Mouse (Mus musculus): Measurements from ENCODE around the gene Ntrk3. TPM values are rescaled to one million over a fixed set of nuclear protein-coding genes. Genes with fewer than 3 reads are reported as not detected.
A peak's percentile ranks its signal among the peaks of the same experiment; 100 is the strongest.

Gene Ntrk3
- polyA plus RNA-seq, 1 experiment, result 9.7 TPM

- no peaks in the 10 kb centered on the region for H3K27me3 ChIP-seq (replicated peaks; ENCODE audit: control insufficient read depth, insufficient read depth, low read length)
- no peak for DNase-seq
- no peak overlapping the region for H3K27ac ChIP-seq (ENCODE audit: insufficient read depth, low read depth, low read length)
- H3K4me1 ChIP-seq (ENCODE audit: control insufficient read depth, insufficient read depth, low read length), result no peaks in the 10 kb centered on the region
- no peak overlapping the region for H3K4me3 ChIP-seq (ENCODE audit: insufficient read depth, low read depth, low read length)
- no peak for TF ChIP-seq POLR2A (IDR thresholded peaks at IDR 0.05; ENCODE audit: low read depth, low read length)
- TF ChIP-seq CTCF (conservative IDR thresholded peaks at IDR 0.05; ENCODE audit: insufficient read depth, insufficient read length, low read depth, low read length), result no peak
- 86% methylated on average over 4 of the region's 4 CpGs for WGBS
- no peaks in the 10 kb centered on the region for H3K36me3 ChIP-seq (ENCODE audit: control insufficient read depth, insufficient read depth, low read length)
These were observed 239.5 kb downstream of the Ntrk3 start for GRCm38 (mm10) chr7:78498356-78498755.

GRCm38 (mm10) chr7:78497819-78498218, 240.0 kb downstream of the Ntrk3 start:
- 48% methylated on average over 7 of the region's 7 CpGs for WGBS
- no peak for DNase-seq
- TF ChIP-seq POLR2A (IDR thresholded peaks at IDR 0.05; ENCODE audit: low read depth, low read length) (no peak), CTCF (conservative IDR thresholded peaks at IDR 0.05; ENCODE audit: insufficient read depth, insufficient read length, low read depth, low read length) (no peak)
- Histone ChIP-seq H3K27ac (ENCODE audit: insufficient read depth, low read depth, low read length) (no peak overlapping the region), H3K36me3 (ENCODE audit: control insufficient read depth, insufficient read depth, low read length) (no peaks in the 10 kb centered on the region), H3K4me1 (ENCODE audit: control insufficient read depth, insufficient read depth, low read length) (no peaks in the 10 kb centered on the region), H3K27me3 (replicated peaks; ENCODE audit: control insufficient read depth, insufficient read depth, low read length) (no peaks in the 10 kb centered on the region), H3K4me3 (ENCODE audit: insufficient read depth, low read depth, low read length) (no peak overlapping the region)

GRCm38 (mm10) chr7:78493591-78493990, 244.2 kb downstream of the Ntrk3 start:
- Histone ChIP-seq H3K27me3 (replicated peaks; ENCODE audit: control insufficient read depth, insufficient read depth, low read length) (no peaks in the 10 kb centered on the region), H3K27ac (ENCODE audit: insufficient read depth, low read depth, low read length) (no peak overlapping the region), H3K4me1 (ENCODE audit: control insufficient read depth, insufficient read depth, low read length) (no peaks in the 10 kb centered on the region), H3K4me3 (ENCODE audit: insufficient read depth, low read depth, low read length) (no peak overlapping the region), H3K36me3 (ENCODE audit: control insufficient read depth, insufficient read depth, low read length) (no peaks in the 10 kb centered on the region)
- WGBS, result 88% methylated on average over 7 of the region's 7 CpGs
- DNase-seq, result no peak
- TF ChIP-seq CTCF (conservative IDR thresholded peaks at IDR 0.05; ENCODE audit: insufficient read depth, insufficient read length, low read depth, low read length), result no peak
- no peak for TF ChIP-seq POLR2A (IDR thresholded peaks at IDR 0.05; ENCODE audit: low read depth, low read length)

DNA sequence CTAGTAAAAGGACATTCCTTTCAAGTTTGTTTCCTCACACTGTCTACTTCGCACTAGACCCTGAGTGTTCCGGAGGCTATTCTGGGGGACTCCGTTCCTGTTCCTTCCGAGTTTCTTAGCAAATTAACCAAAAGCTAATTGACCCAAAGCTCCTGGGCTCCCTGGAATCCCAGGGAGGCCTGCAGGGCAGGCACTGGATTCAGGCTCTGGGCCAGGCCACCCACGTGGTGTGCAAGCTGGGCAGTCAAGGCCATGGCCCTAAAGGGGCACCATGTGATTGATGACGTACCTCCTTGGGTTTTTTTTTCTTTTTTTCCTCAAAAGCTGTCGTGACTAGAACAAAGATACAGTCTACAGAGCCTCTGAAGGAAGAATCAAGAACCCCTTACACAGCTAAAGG, 246.6 kb downstream of the Ntrk3 start:
- no peak for TF ChIP-seq CTCF (conservative IDR thresholded peaks at IDR 0.05; ENCODE audit: insufficient read depth, insufficient read length, low read depth, low read length)
- TF ChIP-seq POLR2A (IDR thresholded peaks at IDR 0.05; ENCODE audit: low read depth, low read length), result no peak
- H3K27ac ChIP-seq (ENCODE audit: insufficient read depth, low read depth, low read length), result no peak overlapping the region
- WGBS, result 21% methylated on average over 7 of the region's 7 CpGs
- no peaks in the 10 kb centered on the region for H3K27me3 ChIP-seq (replicated peaks; ENCODE audit: control insufficient read depth, insufficient read depth, low read length)
- no peaks in the 10 kb centered on the region for H3K4me1 ChIP-seq (ENCODE audit: control insufficient read depth, insufficient read depth, low read length)
- peak; percentile 55 for DNase-seq
- no peak overlapping the region for H3K4me3 ChIP-seq (ENCODE audit: insufficient read depth, low read depth, low read length)
- H3K36me3 ChIP-seq (ENCODE audit: control insufficient read depth, insufficient read depth, low read length), result no peaks in the 10 kb centered on the region

DNA sequence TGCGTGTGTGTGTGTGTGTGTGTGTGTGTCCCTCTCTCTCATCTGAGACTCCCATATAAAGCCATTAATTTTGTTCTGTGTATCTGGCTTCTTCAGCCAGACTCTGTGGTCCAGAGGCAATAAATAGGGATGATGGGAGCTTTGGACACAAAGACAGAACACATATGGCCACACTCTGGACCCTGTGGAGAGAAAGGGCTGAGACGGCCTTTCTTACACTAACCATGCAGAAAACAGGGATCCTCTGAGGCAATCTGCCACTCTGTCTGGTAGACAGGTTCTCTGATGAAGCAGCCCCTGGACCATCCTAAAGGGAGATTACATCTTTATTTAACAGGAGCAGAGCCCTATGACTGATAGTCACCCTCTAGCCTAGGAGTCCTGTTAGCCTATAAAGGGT, 253.5 kb downstream of the Ntrk3 start:
- TF ChIP-seq CTCF (conservative IDR thresholded peaks at IDR 0.05; ENCODE audit: insufficient read depth, insufficient read length, low read depth, low read length) (no peak), POLR2A (IDR thresholded peaks at IDR 0.05; ENCODE audit: low read depth, low read length) (no peak)
- Histone ChIP-seq H3K4me3 (ENCODE audit: insufficient read depth, low read depth, low read length) (no peak overlapping the region), H3K4me1 (ENCODE audit: control insufficient read depth, insufficient read depth, low read length) (no peaks in the 10 kb centered on the region), H3K36me3 (ENCODE audit: control insufficient read depth, insufficient read depth, low read length) (no peaks in the 10 kb centered on the region), H3K27ac (ENCODE audit: insufficient read depth, low read depth, low read length) (no peak overlapping the region), H3K27me3 (replicated peaks; ENCODE audit: control insufficient read depth, insufficient read depth, low read length) (no peaks in the 10 kb centered on the region)
- DNase-seq, result no peak
- WGBS, result 78% methylated on average over 2 of the region's 2 CpGs

DNA sequence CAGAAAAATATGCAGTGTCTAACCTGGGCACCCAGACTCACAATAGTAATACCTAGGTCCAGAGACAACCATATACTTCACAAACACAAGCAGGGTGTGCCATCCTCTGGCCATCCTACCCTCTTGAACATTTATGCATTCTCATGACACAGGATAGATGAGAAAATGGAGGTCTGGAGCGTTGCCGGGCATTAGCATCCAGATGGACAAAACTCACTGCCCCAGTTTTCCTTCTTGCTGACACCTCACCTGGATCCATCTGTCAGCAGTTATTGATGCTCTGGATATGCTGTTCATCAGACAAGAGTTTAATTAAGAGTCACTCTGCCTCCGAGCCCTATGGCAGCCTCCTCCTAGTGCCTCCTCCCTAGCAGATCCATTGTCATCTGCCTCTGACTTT, 254.1 kb downstream of the Ntrk3 start:
- Histone ChIP-seq H3K36me3 (ENCODE audit: control insufficient read depth, insufficient read depth, low read length) (no peaks in the 10 kb centered on the region), H3K4me1 (ENCODE audit: control insufficient read depth, insufficient read depth, low read length) (no peaks in the 10 kb centered on the region), H3K27ac (ENCODE audit: insufficient read depth, low read depth, low read length) (no peak overlapping the region), H3K4me3 (ENCODE audit: insufficient read depth, low read depth, low read length) (no peak overlapping the region), H3K27me3 (replicated peaks; ENCODE audit: control insufficient read depth, insufficient read depth, low read length) (no peaks in the 10 kb centered on the region)
- TF ChIP-seq POLR2A (IDR thresholded peaks at IDR 0.05; ENCODE audit: low read depth, low read length), result no peak
- TF ChIP-seq CTCF (conservative IDR thresholded peaks at IDR 0.05; ENCODE audit: insufficient read depth, insufficient read length, low read depth, low read length), result no peak
- WGBS, result 79% methylated on average over 3 of the region's 3 CpGs
- DNase-seq, result no peak

DNA sequence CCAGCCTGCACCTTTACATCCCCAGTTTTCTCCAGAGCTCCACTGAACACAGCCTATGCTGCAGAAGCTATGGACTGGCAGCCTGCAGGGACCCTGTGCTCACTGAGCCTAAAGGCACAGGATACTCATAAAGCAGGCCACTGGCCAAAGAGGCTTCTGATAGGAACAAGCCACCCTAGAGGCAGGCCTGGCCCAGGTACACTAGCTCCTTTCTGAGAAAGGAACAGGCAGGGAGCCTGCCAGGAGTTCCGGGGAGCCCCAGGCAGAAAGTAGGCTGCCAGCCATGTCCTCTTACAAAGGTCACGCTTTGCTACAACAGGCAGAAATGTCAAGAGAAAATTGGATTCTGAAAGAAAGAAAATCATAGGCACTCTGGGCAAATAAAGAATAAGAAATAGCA, 254.8 kb downstream of the Ntrk3 start:
- H3K4me3 ChIP-seq (ENCODE audit: insufficient read depth, low read depth, low read length), result no peak overlapping the region
- H3K36me3 ChIP-seq (ENCODE audit: control insufficient read depth, insufficient read depth, low read length), result no peaks in the 10 kb centered on the region
- DNase-seq, result peak; percentile 56
- no peaks in the 10 kb centered on the region for H3K27me3 ChIP-seq (replicated peaks; ENCODE audit: control insufficient read depth, insufficient read depth, low read length)
- no peak overlapping the region for H3K27ac ChIP-seq (ENCODE audit: insufficient read depth, low read depth, low read length)
- no peaks in the 10 kb centered on the region for H3K4me1 ChIP-seq (ENCODE audit: control insufficient read depth, insufficient read depth, low read length)
- no peak for TF ChIP-seq POLR2A (IDR thresholded peaks at IDR 0.05; ENCODE audit: low read depth, low read length)
- TF ChIP-seq CTCF (conservative IDR thresholded peaks at IDR 0.05; ENCODE audit: insufficient read depth, insufficient read length, low read depth, low read length), result no peak
- 60% methylated on average over 2 of the region's 2 CpGs for WGBS

DNA sequence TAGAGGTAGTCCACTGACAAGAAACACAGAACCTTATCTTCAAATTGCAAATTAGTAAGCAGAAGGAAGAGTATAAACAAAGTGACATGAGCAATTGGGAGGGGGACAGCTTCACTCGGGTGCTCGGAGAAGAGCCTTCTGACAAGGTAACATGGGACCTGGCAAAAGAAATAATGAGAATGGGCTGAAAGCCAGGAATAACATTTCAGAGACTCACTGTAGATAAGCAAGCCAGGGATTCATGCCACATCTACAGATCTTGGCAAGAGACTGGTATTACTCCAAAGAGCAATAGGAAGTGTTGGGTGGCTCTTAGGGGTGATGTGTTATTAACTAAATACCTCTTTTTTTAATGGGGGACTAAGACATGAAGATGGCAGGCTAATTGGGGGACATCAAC, 258.9 kb downstream of the Ntrk3 start:
- H3K27me3 ChIP-seq (replicated peaks; ENCODE audit: control insufficient read depth, insufficient read depth, low read length), result no peaks in the 10 kb centered on the region
- WGBS, result 59% methylated on average over 2 of the region's 2 CpGs
- H3K36me3 ChIP-seq (ENCODE audit: control insufficient read depth, insufficient read depth, low read length), result no peaks in the 10 kb centered on the region
- no peaks in the 10 kb centered on the region for H3K4me1 ChIP-seq (ENCODE audit: control insufficient read depth, insufficient read depth, low read length)
- TF ChIP-seq CTCF (conservative IDR thresholded peaks at IDR 0.05; ENCODE audit: insufficient read depth, insufficient read length, low read depth, low read length) (no peak), POLR2A (IDR thresholded peaks at IDR 0.05; ENCODE audit: low read depth, low read length) (no peak)
- no peak for DNase-seq
- no peak overlapping the region for H3K4me3 ChIP-seq (ENCODE audit: insufficient read depth, low read depth, low read length)
- no peak overlapping the region for H3K27ac ChIP-seq (ENCODE audit: insufficient read depth, low read depth, low read length)
